Mouse (Mus musculus) intestine, embryonic 15.5 days (tissue): ENCODE data around the gene Gm9195. TPM values are rescaled to one million over a fixed set of nuclear protein-coding genes. Genes with fewer than 3 reads are reported as not detected.

Experiments used
- ATAC-seq: fragments of 200-750 bp; cut with Nextera tagmentation; 2 replicates; pipeline ENCODE4 v1.8.0; 2017; ENCODE audit warnings: moderate TSS enrichment, moderate library complexity
- H3K27ac ChIP-seq: fragments of 300-500 bp; sonication (generic); 2 replicates; pipeline ENCODE4 v1.5.1; 2015; ENCODE audit warnings: mild to moderate bottlenecking, inconsistent platforms
- H3K27me3 ChIP-seq: fragments of 300-500 bp; sonication (generic); replicated peaks from 2 replicates; pipeline ENCODE4 v1.6.1; 2015; ENCODE audit warnings: inconsistent platforms
- H3K36me3 ChIP-seq: fragments of 300-500 bp; sonication (generic); 2 replicates; pipeline ENCODE4 v1.6.1; 2015; ENCODE audit warnings: inconsistent platforms
- H3K4me1 ChIP-seq: fragments of 300-500 bp; sonication (generic); replicated peaks from 2 replicates; pipeline ENCODE4 v1.6.1; 2015; ENCODE audit warnings: inconsistent platforms
- H3K4me2 ChIP-seq: fragments of 300-500 bp; sonication (generic); replicated peaks from 2 replicates; pipeline ENCODE4 v1.6.1; 2015; ENCODE audit warnings: mild to moderate bottlenecking, inconsistent platforms
- H3K4me3 ChIP-seq: fragments of 300-500 bp; sonication (generic); replicated peaks from 2 replicates; pipeline ENCODE4 v1.5.1; 2015; ENCODE audit warnings: inconsistent platforms
- H3K9ac ChIP-seq: fragments of 300-500 bp; sonication (generic); 2 replicates; pipeline ENCODE4 v1.6.1; 2015; ENCODE audit warnings: inconsistent platforms
- H3K9me3 ChIP-seq: fragments of 300-500 bp; sonication (generic); 2 replicates; pipeline ENCODE4 v1.6.1; 2016; ENCODE audit warnings: inconsistent platforms
- WGBS: fragments of 180-500 bp; shearing (Covaris S2); methylation state at CpG from one replicate; pipeline ENCODE4 v1.1.7; 2015; 5-methylcytosine and 5-hydroxymethylcytosine counted together
- polyA plus RNA-seq: library from polyadenylated mRNA; unstranded; fragments of >200 nt; fragmentation: Nextera tagmentation; extraction: Ambion mirVana; gene quantifications from 2 replicates; pipeline ENCODE4 v1.2.1, GENCODE M21; 2015

The Gm9195 gene
- polyA plus RNA-seq, result not detected in 2 replicates

DNA sequence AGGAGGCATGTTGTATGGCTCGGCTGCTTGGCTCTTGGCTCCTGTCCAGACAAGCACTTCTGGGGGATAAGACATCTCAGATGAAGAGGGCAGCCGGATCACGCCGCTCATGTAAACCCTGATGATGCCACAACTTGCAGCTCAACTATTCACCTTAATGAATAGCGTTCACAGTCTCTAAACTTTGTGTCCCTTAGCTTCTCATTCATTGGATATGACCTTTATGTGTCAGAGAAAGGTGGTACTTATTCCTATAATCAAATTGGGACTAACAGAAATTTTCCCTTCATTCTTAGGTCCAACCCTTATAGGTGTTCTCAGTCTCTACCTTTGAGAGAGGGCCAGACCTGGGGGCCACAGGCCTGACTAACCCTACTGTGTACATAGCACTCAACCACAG, at the start of gene Gm9195:
Gene Gm9195 (minus strand): TSS at position 101 of the 400 bp plus-strand sequence.
- Histone ChIP-seq H3K9me3 (no peaks in the 10 kb centered on the region), H3K4me1 (no peaks in the 10 kb centered on the region), H3K9ac (no peak within 1 kb of the TSS), H3K4me2 (no peak within 1 kb of the TSS), H3K36me3 (no peaks in the 10 kb centered on the region), H3K27me3 (no peaks in the 10 kb centered on the region), H3K27ac (no peak within 1 kb of the TSS), H3K4me3 (no peak within 1 kb of the TSS)
- ATAC-seq, result no peak
- 63% methylated on average over 5 of the region's 5 CpGs for WGBS

GRCm38 (mm10) chr14:72536392-72537017, 44.9 kb upstream of the Gm9195 start:
- Histone ChIP-seq H3K9ac (no peak overlapping the region), H3K4me3 (no peak overlapping the region), H3K9me3 (no peaks in the 10 kb centered on the region), H3K36me3 (peaks cover 4% of the 10 kb centered on the region; the same call in 1 of the 2 replicates), H3K27me3 (peaks cover 13% of the 10 kb centered on the region), H3K4me2 (no peak overlapping the region), H3K4me1 (peaks cover 13% of the 10 kb centered on the region), H3K27ac (no peak overlapping the region)
- ATAC-seq, result no peak
- WGBS, result 87% methylated on average over 5 of the region's 5 CpGs

- H3K27ac ChIP-seq, result no peak overlapping the region
- no peak for ATAC-seq
- H3K4me2 ChIP-seq, result no peak overlapping the region
- H3K4me3 ChIP-seq, result no peak overlapping the region
- whole genome bisulfite sequencing, result 67% methylated on average over 7 of the region's 7 CpGs
- H3K4me1 ChIP-seq, result peaks cover 13% of the 10 kb centered on the region
- no peaks in the 10 kb centered on the region for H3K9me3 ChIP-seq
- no peak overlapping the region for H3K9ac ChIP-seq
- H3K27me3 ChIP-seq, result peaks cover 25% of the 10 kb centered on the region
- no peaks in the 10 kb centered on the region for H3K36me3 ChIP-seq
Observed at GRCm38 (mm10) chr14:72533862-72534261, 42.2 kb upstream of the Gm9195 start.

DNA sequence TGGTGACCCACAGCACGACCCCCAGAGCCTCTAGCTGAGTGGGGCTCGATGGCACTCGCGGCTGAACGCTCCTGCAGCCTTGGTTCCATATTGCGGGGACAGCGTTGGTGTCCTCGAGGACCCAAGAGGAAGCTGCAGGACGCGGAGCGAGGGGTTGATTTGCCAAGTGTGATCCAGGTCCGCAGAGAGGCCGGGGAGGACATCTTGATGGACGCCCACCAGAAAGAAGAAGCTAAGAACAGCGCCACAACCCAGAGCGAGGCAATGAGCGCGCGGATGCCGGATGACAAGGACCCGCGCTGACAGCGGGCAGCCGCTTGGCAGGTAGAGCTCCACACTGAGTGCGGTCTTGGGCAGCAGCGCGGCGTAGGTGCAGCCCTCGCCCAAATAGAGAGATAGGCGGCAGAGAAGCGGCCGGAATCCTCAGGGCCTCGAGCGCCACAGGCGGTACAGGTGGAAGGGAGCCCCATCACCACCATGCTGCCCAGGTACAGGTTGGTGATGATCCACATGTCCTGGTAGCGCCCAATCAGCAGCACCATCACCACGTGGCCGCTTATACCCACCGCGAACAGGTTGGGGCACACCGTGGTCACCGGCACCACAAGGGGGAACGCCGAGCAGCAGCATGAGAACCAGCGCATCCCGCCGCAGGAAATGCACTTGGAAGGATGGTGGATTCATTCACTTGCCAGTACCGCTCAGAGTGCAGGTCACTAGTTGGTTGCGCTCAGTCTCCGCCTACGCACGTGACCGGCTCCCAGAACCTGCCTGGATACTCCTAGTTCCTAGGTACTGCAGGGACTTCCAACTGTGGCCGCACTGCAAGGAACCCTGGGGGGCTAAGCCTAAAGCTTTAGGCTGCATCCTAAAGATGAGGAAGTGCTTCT, 40.6 kb upstream of the Gm9195 start:
- ATAC-seq, result peak; percentile 87
- WGBS, result 4% methylated on average over 54 of the region's 54 CpGs

GRCm38 (mm10) chr14:72527126-72527525, 35.5 kb upstream of the Gm9195 start:
- H3K4me2 ChIP-seq, result no peak overlapping the region
- H3K4me1 ChIP-seq, result peaks cover 6% of the 10 kb centered on the region
- no peak overlapping the region for H3K9ac ChIP-seq
- WGBS, result 62% methylated on average over 1 of the region's 1 CpGs
- H3K9me3 ChIP-seq, result no peaks in the 10 kb centered on the region
- no peak overlapping the region for H3K4me3 ChIP-seq
- ATAC-seq, result no peak
- no peak overlapping the region for H3K27ac ChIP-seq
- H3K36me3 ChIP-seq, result no peaks in the 10 kb centered on the region
- H3K27me3 ChIP-seq, result peaks cover 18% of the 10 kb centered on the region

More for the DNA sequence above, 40.6 kb upstream of the Gm9195 start:
- no peaks in the 10 kb centered on the region for H3K36me3 ChIP-seq
- peak overlapping the region; percentile 29; the same call in 1 of the 2 replicates for H3K9ac ChIP-seq
- H3K9me3 ChIP-seq, result no peaks in the 10 kb centered on the region
- H3K4me3 ChIP-seq, result peak overlapping the region; percentile 41
- peaks cover 25% of the 10 kb centered on the region for H3K27me3 ChIP-seq
- H3K4me1 ChIP-seq, result peaks cover 13% of the 10 kb centered on the region
- H3K27ac ChIP-seq, result no peak overlapping the region
- peak overlapping the region; percentile 95 for H3K4me2 ChIP-seq

GRCm38 (mm10) chr14:72519561-72519960, 27.9 kb upstream of the Gm9195 start:
- Histone ChIP-seq H3K27me3 (no peaks in the 10 kb centered on the region), H3K4me1 (no peaks in the 10 kb centered on the region), H3K9ac (no peak overlapping the region), H3K36me3 (no peaks in the 10 kb centered on the region), H3K27ac (no peak overlapping the region), H3K4me3 (no peak overlapping the region), H3K9me3 (no peaks in the 10 kb centered on the region), H3K4me2 (no peak overlapping the region)
- ATAC-seq, result no peak
- WGBS, result 23% methylated on average over 2 of the region's 2 CpGs

- H3K27ac ChIP-seq, result no peak overlapping the region
- ATAC-seq, result no peak
- H3K4me3 ChIP-seq, result no peak overlapping the region
- no peaks in the 10 kb centered on the region for H3K36me3 ChIP-seq
- 73% methylated on average over 6 of the region's 6 CpGs for WGBS
- H3K27me3 ChIP-seq, result no peaks in the 10 kb centered on the region
- H3K4me1 ChIP-seq, result no peaks in the 10 kb centered on the region
- no peak overlapping the region for H3K4me2 ChIP-seq
- H3K9ac ChIP-seq, result no peak overlapping the region
- no peaks in the 10 kb centered on the region for H3K9me3 ChIP-seq
Observed at GRCm38 (mm10) chr14:72518786-72519185, 27.1 kb upstream of the Gm9195 start.

DNA sequence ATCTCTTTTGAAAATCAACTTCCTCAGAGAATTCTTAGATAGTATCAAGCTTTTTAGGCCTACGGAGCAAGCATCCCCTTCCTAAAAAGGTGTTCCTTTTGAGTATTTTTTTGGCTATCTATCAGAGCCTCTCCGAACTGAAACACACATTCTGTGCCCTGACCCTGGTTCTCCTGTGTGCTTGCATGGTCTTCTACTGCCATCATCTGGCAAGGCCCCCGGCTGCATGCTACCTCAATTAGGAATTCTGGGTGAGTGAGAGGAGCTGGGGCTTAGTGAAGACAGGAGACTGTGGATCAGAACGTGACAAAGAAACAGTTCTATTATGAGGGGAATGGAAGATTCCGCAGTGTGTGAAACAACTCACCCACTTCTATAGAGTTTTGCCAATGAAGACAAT, 24.7 kb upstream of the Gm9195 start:
- no peaks in the 10 kb centered on the region for H3K27me3 ChIP-seq
- H3K9ac ChIP-seq, result no peak overlapping the region
- no peaks in the 10 kb centered on the region for H3K9me3 ChIP-seq
- H3K4me2 ChIP-seq, result no peak overlapping the region
- 25% methylated on average over 5 of the region's 5 CpGs for WGBS
- ATAC-seq, result no peak
- no peaks in the 10 kb centered on the region for H3K36me3 ChIP-seq
- H3K27ac ChIP-seq, result no peak overlapping the region
- no peaks in the 10 kb centered on the region for H3K4me1 ChIP-seq
- H3K4me3 ChIP-seq, result no peak overlapping the region

DNA sequence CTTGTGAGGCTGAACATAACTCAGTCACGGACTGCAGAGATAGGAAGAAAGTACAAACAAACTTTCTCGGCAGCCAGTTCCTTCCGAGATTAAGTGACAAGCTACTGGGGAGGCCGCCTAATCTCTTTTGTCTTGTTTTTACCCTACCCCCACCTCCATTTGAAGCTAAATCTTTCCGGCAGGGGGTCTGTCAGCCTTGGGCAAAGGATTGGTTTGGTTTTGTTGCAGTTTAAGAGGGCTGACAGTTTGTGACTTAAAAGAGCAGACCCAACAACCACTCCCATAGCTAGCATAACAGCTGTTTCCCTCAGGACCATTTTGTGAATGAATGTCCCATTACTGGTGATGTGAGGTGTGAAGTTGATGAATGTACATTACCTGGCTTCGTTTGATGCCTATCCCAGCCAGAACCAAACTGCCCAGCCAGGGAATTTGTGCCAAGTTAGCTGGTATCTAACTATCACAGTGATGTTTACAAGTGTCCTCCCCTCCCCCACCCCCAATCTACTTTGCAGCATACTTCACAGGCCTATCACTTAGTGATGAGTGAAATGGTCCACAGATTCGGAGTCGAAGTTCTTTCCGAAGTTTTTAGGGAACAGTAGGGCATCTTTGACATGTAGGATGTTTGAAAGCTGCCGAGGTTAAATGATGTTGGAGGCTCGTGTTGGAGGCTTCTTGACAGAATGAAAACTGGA, 15.2 kb upstream of the Gm9195 start:
- peak overlapping the region; percentile 68 for H3K4me2 ChIP-seq
- 23% methylated on average over 11 of the region's 11 CpGs for WGBS
- ATAC-seq, result no peak
- H3K27ac ChIP-seq, result no peak overlapping the region
- H3K9me3 ChIP-seq, result no peaks in the 10 kb centered on the region
- no peaks in the 10 kb centered on the region for H3K36me3 ChIP-seq
- H3K27me3 ChIP-seq, result no peaks in the 10 kb centered on the region
- H3K9ac ChIP-seq, result 0 out of 2 replicates have a peak overlapping the region, but pooled peaks have one; percentile 23
- H3K4me3 ChIP-seq, result peak overlapping the region; percentile 29
- H3K4me1 ChIP-seq, result 0 out of 2 replicates have a peak, but pooled peaks cover 6% of the 10 kb centered on the region

DNA sequence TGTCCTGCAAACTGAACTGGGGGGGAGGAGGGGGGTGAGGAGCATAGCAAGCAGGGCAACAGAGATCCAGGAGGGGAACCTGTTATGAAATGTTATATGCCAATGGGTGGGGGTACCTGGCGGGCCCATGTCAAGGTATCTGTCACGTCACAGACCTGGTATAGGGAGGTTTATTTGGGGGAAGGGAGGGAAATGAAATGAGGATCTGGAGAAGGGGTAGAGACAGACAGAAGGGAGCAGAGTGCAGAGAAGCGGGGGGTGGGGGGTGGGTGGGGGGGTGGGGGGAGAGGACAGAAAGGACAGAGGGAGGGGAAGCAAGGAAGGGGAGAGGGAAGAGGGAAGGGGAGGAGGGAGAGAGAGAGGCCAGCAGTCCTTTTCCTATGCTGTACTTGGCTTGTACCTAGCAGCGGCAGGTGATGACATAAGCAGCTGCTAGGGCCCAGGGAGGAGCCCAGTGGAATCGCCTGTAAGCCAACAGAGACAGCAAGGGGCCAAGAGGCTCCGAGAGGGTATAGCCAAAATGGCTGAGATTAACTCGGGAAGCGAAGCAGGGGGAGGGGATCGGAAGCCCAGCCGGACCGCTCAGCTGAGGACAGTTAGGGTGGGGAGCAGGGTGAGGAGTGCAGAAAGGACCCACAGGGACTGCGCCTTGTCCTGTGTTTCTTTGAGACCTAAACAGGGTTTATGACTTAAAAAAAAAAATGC, 14.5 kb upstream of the Gm9195 start:
- Histone ChIP-seq H3K4me2 (peak overlapping the region; percentile 68), H3K4me3 (peak overlapping the region; percentile 29), H3K4me1 (0 out of 2 replicates have a peak, but pooled peaks cover 6% of the 10 kb centered on the region), H3K9me3 (no peaks in the 10 kb centered on the region), H3K27ac (no peak overlapping the region), H3K27me3 (no peaks in the 10 kb centered on the region), H3K36me3 (no peaks in the 10 kb centered on the region), H3K9ac (0 out of 2 replicates have a peak overlapping the region, but pooled peaks have one; percentile 23)
- 9% methylated on average over 12 of the region's 12 CpGs for WGBS
- ATAC-seq, result peak; percentile 62; the same call in 1 of the 2 replicates

DNA sequence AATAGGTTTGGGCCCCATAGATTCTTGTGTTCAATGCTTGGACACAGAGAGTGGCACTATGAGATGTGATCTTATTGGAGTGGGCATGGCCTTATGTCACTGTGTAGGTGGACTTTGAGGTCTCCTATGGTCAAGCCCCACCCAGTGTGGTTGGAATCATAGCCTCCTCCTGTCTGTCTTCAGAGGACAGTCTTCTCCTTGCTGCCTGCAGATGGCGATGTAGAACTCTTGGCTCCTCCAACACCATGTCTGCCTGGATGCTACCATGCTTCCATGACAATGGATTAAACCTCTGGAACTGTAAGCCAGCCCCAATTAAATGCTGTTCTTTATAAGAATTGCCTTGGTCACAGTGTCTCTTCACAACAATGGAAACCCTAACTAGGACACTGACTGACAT, 13.3 kb upstream of the Gm9195 start:
- no peaks in the 10 kb centered on the region for H3K27me3 ChIP-seq
- H3K4me3 ChIP-seq, result no peak overlapping the region
- H3K4me1 ChIP-seq, result 0 out of 2 replicates have a peak, but pooled peaks cover 6% of the 10 kb centered on the region
- no peak overlapping the region for H3K27ac ChIP-seq
- H3K36me3 ChIP-seq, result no peaks in the 10 kb centered on the region
- WGBS, result 85% methylated on average over 1 of the region's 1 CpGs
- no peak overlapping the region for H3K9ac ChIP-seq
- no peak for ATAC-seq
- no peak overlapping the region for H3K4me2 ChIP-seq
- no peaks in the 10 kb centered on the region for H3K9me3 ChIP-seq
